Mouse (Mus musculus) ES-E14 (cell line): ENCODE measurements around the gene Ric8b. TPM values are rescaled to one million over a fixed set of nuclear protein-coding genes. Genes with fewer than 3 reads are reported as not detected.

ENCODE experiments used
- DNase-seq: peaks from one replicate; pipeline ENCODE4 v3.0.0-alpha.2; 2013; ENCODE audit warnings: low read depth, low spot score
- H3K27ac ChIP-seq: 2 replicates; pipeline ENCODE4 v1.5.1; 2012; ENCODE audit warnings: low read depth, mild to moderate bottlenecking, low read length, moderate library complexity, mixed read lengths; ENCODE audit not compliant: poor library complexity, insufficient read depth, severe bottlenecking
- H3K36me3 ChIP-seq: 2 replicates; pipeline ENCODE4 v1.6.1; 2012; ENCODE audit warnings: mild to moderate bottlenecking, low read length, moderate library complexity, mixed read lengths; ENCODE audit not compliant: control insufficient read depth, poor library complexity, insufficient read depth, severe bottlenecking
- H3K4me1 ChIP-seq, 2 experiments: fragments of 150-350 bp in 1 of 2; sonication (generic) in 1 of 2; 2 replicates each; pipeline ENCODE4 v1.6.1; 2012; ENCODE audit warnings: low read length in 2 of 2, mild to moderate bottlenecking in 1 of 2, mixed read lengths in 1 of 2; ENCODE audit not compliant: control insufficient read depth in 2 of 2, insufficient read depth in 2 of 2, poor library complexity in 1 of 2
- H3K4me3 ChIP-seq, 2 experiments: fragments of 150-350 bp in 1 of 2; sonication (generic) in 1 of 2; 2 replicates each; pipeline ENCODE4 v1.5.1; 2012; ENCODE audit warnings: low read length in 2 of 2, low read depth in 1 of 2, mild to moderate bottlenecking in 1 of 2, mixed read lengths in 1 of 2; ENCODE audit not compliant: insufficient read depth in 1 of 2, poor library complexity in 1 of 2, severe bottlenecking in 1 of 2
- H3K9ac ChIP-seq: 2 replicates; pipeline ENCODE4 v1.6.1; 2012; ENCODE audit warnings: low read depth, mild to moderate bottlenecking, low read length, mixed read lengths; ENCODE audit not compliant: poor library complexity, insufficient read depth, severe bottlenecking
- H3K9me3 ChIP-seq: fragments of 150-350 bp; sonication (generic); 2 replicates; pipeline ENCODE4 v1.6.1; 2012; ENCODE audit warnings: low read depth, mild to moderate bottlenecking, low read length; ENCODE audit not compliant: control insufficient read depth, insufficient read depth
- CHD2 ChIP-seq: IDR thresholded peaks from 2 replicates; pipeline ENCODE4 v1.6.1; 2014; ENCODE audit warnings: mild to moderate bottlenecking, low read depth, low read length, inconsistent platforms
- HCFC1 ChIP-seq: IDR thresholded peaks from 2 replicates; pipeline ENCODE4 v1.6.1; 2012; ENCODE audit warnings: low read length, inconsistent platforms, borderline replicate concordance; ENCODE audit not compliant: insufficient read depth
- MAFK ChIP-seq: IDR thresholded peaks from 2 replicates; pipeline ENCODE4 v1.6.1; 2014; ENCODE audit warnings: mild to moderate bottlenecking, low read depth, low read length, inconsistent platforms; ENCODE audit not compliant: insufficient read depth
- ZC3H11A ChIP-seq: IDR thresholded peaks from 2 replicates; pipeline ENCODE4 v1.6.1; 2012; ENCODE audit warnings: low read depth, mild to moderate bottlenecking, inconsistent platforms, low read length, borderline replicate concordance
- ZNF384 ChIP-seq: IDR thresholded peaks from 2 replicates; pipeline ENCODE4 v1.6.1; 2012; ENCODE audit warnings: low read depth, low read length, inconsistent platforms
- in situ Hi-C, 2 experiments: fragments of 600-800 bp; cut with MboI; formaldehyde crosslinking; loops; one replicate each; pipeline ENCODE4 v1.15.1; 2025; ENCODE audit warnings: low sequenced_read_pairs in 2 of 2, inconsistent platforms in 1 of 2; ENCODE audit not compliant: unreplicated experiment in 2 of 2
- total RNA-seq: library from RNA; depleted of rRNA; stranded (reverse); fragments of 300-350 nt; gene quantifications from 2 replicates; pipeline ENCODE4 v1.2.3, GENCODE M21; 2012

Gene Ric8b
- total RNA-seq, 1 experiment, result 17.2 TPM

DNA sequence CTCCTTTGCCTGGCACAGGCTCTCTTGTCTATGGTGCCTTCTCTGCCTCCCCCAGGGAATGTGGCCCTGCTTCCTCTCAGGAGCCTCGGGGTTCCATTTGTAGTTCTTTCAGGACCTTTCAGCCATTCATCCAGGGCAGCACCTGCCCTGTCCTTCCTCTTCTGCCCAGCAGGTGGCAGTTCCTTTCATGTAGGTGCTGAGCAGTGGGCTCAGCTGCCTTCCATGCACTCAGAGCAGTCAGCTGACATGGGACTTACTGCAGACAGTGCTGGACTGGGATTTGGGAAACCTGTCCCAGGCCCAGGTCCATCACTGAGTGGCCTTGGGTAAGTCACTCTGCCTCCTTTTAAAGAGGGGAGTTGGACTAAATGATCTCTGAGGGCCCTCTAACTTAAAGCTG is 96.0 kb downstream of the Ric8b start:
- no peaks in the 10 kb centered on the region for H3K9me3 ChIP-seq
- no peak overlapping the region for H3K9ac ChIP-seq
- DNase-seq, result peak; percentile 59
- peaks cover 0 to 4% of the 10 kb centered on the region in 2 experiments; a peak in 2 of 4 replicates for H3K4me1 ChIP-seq
- TF ChIP-seq ZC3H11A, result peak; percentile 51; the same call in 1 of the 2 replicates
- no peak for TF ChIP-seq MAFK
- H3K4me3 ChIP-seq, result no peak overlapping the region
- H3K36me3 ChIP-seq, result peaks cover 10% of the 10 kb centered on the region; the same call in 1 of the 2 replicates
- no peak overlapping the region for H3K27ac ChIP-seq
- in situ Hi-C loops, result no loop called here

DNA sequence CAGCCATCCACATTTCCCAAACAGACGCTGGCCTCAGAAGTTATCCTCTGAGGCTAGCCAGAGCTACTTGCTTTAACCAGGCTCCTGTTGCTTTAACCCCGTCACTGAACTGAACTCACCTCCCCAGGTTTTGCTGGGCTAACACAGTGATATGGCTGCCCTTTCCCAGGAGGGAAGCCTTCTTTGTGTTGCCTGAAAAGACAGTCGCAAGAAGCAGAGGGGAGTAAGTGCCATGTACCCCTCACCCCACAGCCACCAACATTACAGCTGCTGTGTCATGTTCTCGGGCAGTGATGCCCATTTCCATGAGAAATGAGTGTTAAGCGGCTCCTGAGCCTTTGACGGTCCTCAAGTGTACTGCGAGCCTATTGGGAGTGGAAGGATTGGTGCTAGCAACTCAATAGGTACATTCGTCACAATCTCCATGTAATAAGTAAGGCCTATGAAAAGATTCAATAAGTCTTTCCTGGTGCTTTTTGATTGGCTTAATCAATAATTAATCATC is 96.6 kb downstream of the Ric8b start:
- TF ChIP-seq ZC3H11A, result no peak
- no peak for TF ChIP-seq ZNF384
- TF ChIP-seq HCFC1, result no peak
- TF ChIP-seq CHD2, result no peak
- TF ChIP-seq MAFK, result no peak
- Histone ChIP-seq H3K4me3 (no peak overlapping the region), H3K9me3 (no peaks in the 10 kb centered on the region), H3K4me1 (peaks cover 0 to 4% of the 10 kb centered on the region in 2 experiments; a peak in 2 of 4 replicates), H3K36me3 (peaks cover 14% of the 10 kb centered on the region; the same call in 1 of the 2 replicates), H3K9ac (no peak overlapping the region), H3K27ac (no peak overlapping the region; the same call in 1 of the 2 replicates)
- no peak for DNase-seq
- in situ Hi-C loops, result no loop called here

DNA sequence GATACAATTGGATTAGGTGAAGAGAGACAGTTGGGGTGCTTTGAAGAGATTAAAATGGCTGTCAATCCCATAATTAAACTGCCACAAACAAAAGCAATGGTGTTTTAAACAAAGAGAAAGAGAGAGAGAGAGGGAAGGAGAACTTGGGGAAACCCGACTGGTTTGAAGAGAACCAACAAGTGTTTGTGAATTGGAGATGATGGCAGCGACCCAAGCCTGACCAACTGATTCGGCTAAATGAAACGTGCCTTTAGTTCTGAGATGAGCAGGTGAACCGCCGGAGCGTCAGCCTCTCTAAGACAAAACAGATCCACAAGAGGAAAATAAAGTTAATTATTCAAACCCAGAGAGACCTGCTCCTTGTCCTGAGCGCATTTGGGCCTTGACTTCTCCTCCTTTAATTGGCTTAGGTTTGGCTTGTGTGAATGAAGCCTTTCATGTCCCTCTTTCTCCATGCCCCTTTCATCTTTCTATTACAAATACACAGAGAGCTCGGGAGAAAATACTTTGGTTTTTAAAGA is 97.1 kb downstream of the Ric8b start:
- peaks cover 0 to 4% of the 10 kb centered on the region in 2 experiments; a peak in 2 of 4 replicates for H3K4me1 ChIP-seq
- H3K36me3 ChIP-seq, result peaks cover 14% of the 10 kb centered on the region; the same call in 1 of the 2 replicates
- no peaks in the 10 kb centered on the region for H3K9me3 ChIP-seq
- H3K9ac ChIP-seq, result no peak overlapping the region
- TF ChIP-seq ZNF384 (no peak), HCFC1 (no peak), MAFK (no peak), ZC3H11A (no peak), CHD2 (no peak)
- no peak for DNase-seq
- H3K4me3 ChIP-seq, result no peak overlapping the region
- H3K27ac ChIP-seq, result no peak overlapping the region
- in situ Hi-C loops, result no loop called here

DNA sequence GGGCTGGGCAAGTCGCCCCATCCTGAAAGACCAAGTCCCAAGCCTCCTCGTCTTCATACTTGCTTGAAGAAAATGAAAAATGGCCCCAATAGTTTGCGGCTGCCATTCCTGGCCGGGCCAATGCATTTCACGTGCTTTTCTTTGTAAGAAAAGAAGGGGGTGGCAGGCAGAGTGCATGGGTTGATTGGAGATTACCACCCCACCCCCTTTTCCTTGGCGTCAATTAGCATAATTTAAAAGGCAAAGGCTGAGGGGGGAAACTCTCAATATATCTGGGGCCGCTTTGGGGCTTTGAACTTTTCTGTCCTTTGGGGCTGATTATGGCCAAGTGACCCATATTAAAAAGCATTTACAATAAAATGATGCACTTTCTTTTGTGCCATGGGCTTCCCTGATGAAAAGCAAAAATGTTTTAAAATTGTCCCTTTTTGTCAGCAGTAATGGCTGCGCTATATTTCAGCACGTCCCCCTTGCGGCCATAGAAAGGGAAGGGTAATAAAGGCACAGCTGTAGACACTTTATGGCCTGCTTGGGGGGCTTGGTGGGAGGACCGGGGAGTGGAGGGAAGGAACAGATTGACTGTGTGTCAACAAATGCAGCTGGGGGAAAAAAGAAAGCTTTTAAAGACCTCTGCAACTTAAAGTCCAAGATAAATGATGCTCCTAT is 105.4 kb downstream of the Ric8b start:
- no peaks in the 10 kb centered on the region for H3K4me1 ChIP-seq

More for the DNA sequence above, 105.4 kb downstream of the Ric8b start:
- H3K36me3 ChIP-seq, result peaks cover 5% of the 10 kb centered on the region; the same call in 1 of the 2 replicates
- DNase-seq, result no peak
- no peaks in the 10 kb centered on the region for H3K9me3 ChIP-seq
- no peak overlapping the region for H3K27ac ChIP-seq
- no peak overlapping the region for H3K9ac ChIP-seq
- in situ Hi-C loops, result no loop called here
- no peak overlapping the region for H3K4me3 ChIP-seq
- TF ChIP-seq CHD2 (no peak), MAFK (no peak), HCFC1 (no peak), ZNF384 (no peak), ZC3H11A (no peak)
